Mouse (Mus musculus) kidney, postnatal 10 days (tissue): Measurements from ENCODE around the gene Gm20738.
"Not testable (repeated sequence)": the region's sequence is repeated elsewhere in the genome, so short reads cannot be mapped to it uniquely, and the experiment has no call there.

Experiments used
- DNase-seq: peaks from one replicate; pipeline ENCODE4 v3.0.0; 2021; ENCODE audit warnings: mixed read lengths

The Gm20738 gene

GRCm38 (mm10) chrY:37957511-37957910 is at the start of gene Gm20738:
Gene Gm20738 (plus strand): TSS chrY:37957811.
- DNase-seq: not testable (repeated sequence)
